Mouse (Mus musculus) regulatory T cell (primary cell): ENCODE measurements around the gene Stat5b.

Source experiments
- in situ Hi-C: fragments of 300-600 bp; cut with MboI, MseI; formaldehyde crosslinking; loops from one replicate; pipeline ENCODE4 v1.15.1; 2025; ENCODE audit warnings: high pct_unique_total_duplicates

Gene Stat5b

DNA sequence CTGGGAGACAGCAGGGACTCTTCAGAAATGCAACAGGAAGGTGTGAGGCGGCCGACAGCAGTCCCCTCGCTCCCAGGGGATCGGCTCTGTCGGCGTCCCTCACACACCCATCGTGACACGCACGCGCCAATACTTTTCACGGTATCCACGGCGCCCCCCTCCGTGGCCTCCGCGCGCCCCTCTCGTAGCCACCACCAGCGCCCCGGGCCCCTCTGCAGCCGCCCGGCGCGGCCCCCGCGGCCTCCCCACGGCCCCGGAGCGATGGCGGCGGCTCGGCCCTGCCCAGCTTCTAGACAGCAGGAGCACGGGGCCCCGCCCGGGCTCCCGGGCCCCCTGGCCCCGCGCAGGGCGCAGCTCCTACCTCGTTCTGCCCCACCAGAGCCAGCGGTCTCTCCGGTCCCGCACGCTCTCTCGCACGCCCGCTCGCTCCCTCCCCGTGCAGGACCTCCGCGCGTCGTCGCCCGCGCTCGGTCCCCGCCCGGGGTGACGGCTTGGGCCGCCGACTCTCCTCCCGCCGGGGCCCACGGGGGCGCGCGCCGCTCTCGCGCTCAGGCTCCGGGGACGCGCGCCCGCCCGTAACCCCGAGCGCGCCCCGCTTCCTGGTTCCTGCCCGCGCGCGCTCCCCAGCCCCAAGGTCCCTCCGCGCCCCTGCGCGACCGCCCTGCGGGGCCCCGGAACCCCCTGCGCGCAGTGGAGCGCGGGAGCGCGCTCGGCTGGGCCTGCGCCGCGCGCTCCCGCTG is at the start of gene Stat5b:
Stat5b (minus strand) TSS at position 687 of the 740 bp plus-strand sequence.
- in situ Hi-C loops = no loop called here

DNA sequence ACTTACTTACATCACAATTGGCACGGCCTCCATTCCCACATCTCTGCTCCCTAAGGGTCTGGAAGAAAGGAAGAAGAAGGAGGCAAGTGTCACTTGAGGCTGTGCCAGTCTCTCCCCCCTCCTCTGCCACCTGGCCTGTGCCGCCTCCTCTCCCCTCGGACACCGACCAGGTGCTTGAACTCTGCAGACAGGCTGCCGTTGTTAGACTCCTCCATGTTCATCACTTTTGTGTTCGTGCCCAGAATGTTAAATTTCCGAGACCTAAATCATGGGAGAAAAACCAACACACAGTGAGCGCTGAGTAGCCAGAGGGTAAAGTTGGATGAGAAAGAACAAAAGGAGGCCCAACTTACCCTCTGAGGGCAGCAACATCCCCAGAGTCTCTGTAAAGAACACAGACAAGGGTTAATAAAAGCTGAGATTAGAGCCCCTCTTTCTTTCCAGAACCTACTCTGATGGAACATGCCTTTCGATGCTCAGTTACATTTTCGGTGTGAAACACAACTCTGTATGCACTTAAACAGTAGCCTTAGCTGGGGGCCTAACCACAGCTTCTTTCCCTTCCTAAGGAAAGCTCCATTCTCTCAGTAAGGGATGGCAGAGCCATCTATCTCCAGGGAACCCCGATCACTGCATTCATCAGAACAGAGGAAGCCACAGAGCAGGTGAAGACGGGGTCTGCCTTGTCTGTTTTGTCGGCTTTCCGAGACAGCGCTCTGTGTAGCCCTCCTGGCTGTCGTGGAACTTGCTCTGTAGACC is 48.1 kb upstream of the Stat5b start:
- in situ Hi-C loops = no loop called here

DNA sequence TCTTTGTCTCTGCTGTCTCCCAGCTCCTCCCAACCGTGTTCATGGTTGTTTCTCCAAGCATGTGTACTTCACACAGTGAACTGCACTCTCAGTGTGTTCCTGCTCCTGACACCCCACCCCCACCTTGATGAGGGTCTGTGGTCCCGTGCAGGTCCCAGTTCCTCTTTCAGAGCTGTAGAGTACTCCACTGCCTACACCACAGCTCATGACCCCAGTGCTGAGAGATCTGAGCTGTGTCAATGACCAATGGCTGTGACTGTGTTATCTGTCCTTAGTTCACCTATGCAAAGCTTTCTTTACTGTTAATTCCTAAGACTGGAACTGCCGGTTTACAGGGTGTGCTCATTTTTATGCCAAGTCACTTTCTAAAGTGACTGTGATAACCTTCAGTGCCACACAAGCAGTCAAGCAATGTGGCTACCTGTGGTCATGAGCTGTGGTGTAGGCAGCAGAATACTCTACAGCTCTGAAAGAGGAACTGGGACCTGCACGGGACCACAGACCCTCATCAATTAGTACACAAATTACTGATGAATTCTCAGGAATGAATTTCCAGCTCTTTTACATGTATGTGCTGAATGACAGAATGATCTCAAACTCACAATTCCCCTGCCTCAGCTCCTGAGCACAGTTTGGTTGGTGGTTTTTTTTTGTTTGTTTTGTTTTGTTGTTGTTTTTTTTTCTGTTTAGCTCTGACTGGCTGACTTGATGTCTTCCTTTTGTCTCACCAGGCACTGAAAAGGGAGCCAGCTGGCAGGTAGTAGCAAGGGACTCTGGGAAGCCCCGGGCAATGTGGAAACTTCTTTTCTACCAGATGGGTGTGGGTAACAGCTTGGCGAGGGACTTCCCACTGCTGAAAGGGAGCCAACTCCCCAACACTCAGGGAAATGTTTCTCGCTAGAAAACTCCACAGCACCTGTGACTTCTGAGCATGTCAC is 47.0 kb upstream of the Stat5b start:
- in situ Hi-C loops = no loop called here

DNA sequence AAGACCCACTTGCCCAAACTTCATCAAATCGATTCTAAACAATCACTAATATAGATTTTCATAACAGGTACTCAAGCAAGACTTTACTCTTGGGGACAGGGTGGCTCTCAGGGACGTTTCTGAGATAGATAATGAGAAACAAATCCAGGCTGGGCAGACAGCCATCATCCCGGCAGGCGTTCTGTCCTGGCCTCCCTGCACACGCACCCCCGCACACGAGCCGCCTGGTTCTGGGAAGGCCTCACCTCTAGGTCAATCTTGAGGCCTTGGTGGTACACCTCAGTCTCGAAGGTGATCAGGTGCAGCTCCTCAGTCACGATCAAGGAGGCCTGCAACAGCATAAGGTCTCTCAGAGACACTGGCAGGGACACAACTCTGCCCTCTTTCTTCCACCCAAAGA is 45.6 kb upstream of the Stat5b start:
- in situ Hi-C loops = no loop called here

DNA sequence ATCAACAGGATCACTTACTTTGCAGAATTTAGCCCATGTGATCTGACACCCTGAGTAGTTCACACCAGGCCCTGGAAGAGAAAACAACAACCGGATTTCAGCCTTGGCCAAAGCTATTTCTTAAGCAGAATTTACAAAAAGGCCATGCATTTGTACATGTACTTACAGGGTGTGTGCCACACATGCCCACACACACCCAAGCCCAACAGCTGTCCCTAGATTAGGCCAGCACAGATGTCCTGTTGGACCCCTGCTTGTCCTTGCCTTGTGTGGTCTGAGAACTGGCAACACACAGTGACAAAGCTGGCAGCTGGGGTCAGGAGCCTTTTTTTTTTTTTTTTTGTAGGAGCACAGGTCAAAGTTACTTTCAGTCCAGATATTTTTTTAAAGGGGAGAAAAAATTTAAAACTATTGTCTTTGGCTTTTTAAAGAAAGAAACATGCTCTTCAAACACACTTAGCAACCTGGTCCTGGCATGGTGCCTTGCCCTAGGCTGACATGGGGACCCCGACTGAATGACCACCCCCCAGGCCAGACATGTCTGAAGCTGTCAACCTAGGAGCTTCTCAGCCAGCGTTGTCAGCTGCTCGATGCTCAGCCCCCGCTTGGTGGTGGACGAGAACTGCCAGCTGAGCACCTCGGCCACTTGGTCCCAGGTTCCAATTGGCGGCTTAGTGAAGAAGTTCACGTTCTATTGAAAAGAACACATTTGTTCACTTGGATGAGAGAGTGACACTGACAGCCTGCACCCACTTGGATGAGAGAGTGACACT is 43.8 kb upstream of the Stat5b start:
- in situ Hi-C loops = loop anchor here (5.0 kb wide), 1 partner anchor 163 kb away; no protein-coding TSS in a partner anchor

DNA sequence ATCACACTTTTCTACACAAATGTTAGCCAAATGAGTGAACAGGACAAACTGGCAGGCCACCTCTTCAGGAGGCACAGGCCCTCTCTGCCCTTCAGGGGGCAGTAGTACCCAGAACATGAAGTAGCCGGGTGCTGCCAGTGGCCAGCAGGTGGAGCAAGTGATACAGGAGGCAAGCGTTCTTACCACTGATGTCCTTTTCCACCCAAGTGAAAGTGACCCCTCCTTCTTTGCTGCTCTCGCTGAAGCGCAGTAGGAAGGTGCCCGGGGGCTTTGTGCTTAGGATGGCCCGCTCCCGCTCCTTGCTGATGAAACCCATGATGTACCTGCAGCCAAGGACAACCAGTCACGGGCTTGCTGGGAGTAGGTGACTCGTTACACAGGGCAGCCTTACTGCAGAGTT is 43.0 kb upstream of the Stat5b start:
- in situ Hi-C loops = loop anchor here (5.0 kb wide), 1 partner anchor 164 kb away; no protein-coding TSS in a partner anchor

DNA sequence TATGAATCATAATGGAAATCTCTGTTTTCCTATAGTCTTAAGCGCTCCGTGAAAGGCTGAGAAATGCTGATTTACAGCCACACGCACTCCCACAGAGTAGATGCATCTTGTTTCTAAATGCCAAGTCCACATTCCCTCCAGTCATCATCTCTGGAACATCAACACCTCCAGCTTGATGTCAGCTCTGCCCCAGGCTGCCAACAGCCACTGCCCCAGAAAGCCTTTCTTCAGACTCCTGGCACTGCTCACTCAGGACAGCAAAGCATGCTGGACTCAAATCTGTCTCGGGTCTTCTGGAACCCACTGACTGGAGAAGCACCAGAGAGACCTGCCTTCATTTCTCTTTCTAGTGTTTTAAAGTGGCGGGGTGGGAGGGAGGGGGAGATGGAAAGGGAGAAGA is 41.9 kb upstream of the Stat5b start:
- in situ Hi-C loops = loop anchor here (5.0 kb wide), 1 partner anchor 165 kb away; no protein-coding TSS in a partner anchor

DNA sequence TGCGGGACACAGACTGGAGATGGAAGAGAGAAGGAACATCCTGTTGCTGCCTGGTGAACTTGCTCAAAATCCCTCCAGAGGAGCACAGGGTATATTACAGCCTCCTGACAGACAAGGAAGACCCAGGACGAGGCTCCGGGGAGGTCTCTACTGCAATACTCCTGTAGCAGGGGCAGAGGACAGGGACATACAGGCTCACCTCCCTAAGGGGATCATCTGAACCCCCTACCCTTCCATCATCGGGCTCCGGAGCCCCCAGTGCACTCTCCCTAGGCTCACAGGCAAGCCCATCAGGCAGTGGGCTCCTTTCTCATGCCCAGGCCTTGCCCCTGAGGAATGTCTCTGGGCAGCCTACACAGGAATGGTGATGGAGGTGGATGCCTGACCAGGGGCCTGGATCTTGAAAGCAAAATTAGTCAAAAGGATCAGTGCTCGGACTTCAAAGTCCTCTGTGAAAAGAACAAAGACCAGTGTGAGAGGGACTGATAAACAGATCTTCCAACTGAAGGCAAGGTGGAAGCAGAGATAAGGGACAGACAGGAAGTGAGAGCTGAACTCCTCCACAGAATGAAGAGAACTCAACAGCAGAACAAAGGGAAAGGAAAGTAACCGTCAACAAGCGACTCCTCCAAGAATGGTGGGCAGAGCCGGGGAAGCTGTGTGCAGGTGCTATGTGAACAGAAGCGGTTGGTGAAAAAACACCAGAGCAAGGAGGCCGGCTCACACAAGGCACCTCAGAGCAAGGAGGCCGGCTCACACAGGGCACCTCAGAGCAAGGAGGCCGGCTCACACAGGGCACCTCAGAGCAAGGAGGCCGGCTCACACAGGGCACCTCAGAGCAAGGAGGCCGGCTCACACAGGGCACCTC is 41.0 kb upstream of the Stat5b start:
- in situ Hi-C loops = loop anchor here (5.0 kb wide), 1 partner anchor 166 kb away; no protein-coding TSS in a partner anchor

DNA sequence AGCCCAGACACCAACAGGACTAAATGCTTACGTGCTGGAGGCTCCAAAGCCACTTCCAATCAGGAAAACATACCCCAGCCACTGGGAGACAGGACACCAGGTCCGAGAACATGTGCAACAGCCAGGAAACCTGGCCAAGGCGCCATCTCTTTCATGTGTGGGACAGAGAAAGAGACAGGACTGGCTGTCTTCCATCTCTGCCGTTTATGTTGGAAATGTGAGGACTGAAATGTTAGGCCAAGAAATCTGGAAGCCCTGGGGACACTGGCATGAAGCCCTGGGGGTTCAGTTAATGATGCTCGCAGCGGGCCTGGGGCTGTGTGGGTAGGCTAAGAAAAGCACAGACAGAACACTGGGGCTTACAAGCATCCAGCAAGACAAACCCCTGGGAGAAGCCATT is 40.0 kb upstream of the Stat5b start:
- in situ Hi-C loops = loop anchor here (5.0 kb wide), 1 partner anchor 167 kb away; no protein-coding TSS in a partner anchor

DNA sequence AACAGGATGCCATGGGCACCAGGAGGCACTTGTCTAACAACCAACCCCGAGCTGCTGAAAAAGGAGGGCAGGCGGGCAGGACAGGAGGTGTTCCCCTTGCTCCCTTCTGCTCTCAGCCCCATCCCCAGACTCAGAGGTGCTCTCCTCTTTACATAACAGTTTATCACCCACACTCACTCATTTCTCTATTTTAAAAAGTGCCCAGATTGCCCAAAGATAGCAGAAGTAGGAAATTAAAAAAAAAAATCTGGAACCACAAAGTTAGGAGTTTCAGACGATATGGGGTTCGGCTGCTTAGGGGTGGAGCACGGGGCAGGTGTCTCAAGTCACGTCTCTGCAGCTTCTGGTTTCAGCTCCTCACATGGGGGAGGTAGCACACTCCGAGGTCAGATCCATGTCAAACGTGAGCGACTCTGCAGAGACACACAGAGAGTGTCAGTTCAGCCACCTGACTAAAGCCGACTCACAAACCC is 37.9 kb upstream of the Stat5b start:
- in situ Hi-C loops = no loop called here

DNA sequence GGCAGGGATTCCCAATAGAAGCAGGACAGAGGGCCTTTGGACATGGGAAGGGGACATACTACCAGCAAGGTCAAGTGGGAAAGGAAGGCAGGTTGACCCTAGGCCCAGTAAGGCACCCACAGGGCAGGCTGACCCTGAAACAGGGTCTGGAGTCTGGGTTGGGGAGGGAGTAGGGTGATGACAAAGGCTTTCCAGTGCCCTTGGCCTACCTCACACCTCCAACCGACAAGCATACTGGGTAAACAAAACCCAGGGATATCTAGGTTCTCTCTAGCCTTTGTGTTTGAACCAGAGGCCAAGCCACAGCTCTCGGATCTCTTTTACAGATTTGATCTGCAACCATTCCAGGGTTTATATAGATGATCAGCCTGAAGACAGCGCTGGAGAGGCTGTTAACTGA is 37.2 kb upstream of the Stat5b start:
- in situ Hi-C loops = no loop called here

DNA sequence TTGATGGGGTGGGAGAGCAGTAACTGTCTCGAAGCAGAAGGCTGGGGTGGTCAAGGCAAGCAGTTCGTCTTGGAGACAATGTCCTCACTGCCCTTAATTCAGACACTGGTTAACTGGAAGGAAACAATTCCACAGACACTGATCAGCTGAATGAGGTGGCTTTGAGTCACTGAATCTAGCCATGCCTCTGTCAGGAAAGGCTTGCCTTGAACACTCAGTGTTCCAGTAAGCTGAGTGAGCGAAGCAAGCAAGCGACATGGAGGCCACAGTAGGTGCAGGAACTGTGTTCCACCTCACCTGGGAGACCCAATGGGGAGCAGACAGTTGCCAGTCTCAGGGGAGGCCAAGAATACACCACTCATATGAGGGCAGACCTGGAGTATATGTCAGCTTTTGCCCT is 36.7 kb upstream of the Stat5b start:
- in situ Hi-C loops = no loop called here

DNA sequence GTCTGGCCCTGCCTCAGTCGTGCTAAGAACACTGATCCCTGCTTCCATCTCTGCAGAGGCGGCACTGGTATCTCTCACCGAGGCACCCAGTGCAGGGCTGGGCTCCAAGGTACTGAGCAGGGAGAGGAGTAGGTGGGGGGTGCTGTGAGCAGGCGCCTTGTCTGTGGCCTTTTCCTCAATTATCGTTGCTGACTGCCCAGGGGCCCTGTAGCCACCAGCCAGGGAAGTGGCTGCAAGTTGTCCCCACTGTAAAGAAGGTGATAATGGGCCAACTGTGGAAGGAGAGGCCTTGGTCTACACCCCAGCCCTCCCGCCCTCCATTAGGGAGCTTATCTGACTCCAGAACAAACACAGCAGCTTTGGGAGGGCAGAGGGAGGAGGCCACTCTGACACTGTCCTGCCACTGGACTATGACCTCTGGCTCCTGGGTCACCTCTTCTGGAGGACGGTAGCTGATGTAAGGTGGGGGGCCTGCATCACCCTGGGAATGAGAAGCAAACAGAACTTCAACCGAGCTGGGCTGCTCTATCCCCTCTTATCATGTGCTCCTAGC is 35.7 kb upstream of the Stat5b start:
- in situ Hi-C loops = no loop called here

DNA sequence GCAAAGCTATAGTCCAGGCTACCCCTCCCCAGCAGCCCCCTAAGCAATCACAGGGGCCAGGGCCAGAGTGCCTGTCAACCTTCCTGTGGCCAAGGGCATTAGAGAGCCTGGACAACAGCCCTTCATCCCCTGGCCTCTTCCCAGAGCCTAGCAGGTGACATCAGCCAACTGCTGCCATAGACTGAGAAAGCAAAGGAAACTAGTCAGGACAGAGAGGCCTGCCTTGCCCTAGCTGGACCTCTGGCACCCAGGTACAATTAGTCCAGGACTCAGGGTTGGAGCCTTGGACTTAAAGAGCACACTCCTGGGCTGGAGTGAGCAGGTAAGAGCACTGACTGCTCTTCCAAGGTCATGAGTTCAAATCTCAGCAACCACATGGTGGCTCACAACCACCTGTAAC is 34.9 kb upstream of the Stat5b start:
- in situ Hi-C loops = no loop called here

DNA sequence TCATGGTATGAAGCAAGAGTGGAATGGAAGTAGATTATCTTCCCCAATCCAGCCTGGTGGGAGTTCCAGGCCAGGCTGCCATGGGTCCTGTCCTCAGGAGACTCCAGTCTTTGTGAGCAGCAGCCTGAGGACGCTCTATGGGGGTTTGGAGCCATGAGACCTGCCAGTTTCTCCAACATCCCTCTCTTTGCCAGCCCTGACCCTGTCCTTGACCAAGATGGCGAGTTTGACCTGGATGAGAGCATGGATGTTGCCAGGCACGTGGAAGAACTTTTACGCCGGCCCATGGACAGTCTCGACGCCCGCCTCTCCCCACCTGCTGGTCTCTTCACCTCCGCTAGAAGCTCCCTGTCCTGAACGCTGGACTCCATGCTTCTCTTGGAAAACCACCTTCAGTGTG is 33.1 kb upstream of the Stat5b start:
- in situ Hi-C loops = loop anchor here (5.0 kb wide), 1 partner anchor 74 kb away; no protein-coding TSS in a partner anchor

DNA sequence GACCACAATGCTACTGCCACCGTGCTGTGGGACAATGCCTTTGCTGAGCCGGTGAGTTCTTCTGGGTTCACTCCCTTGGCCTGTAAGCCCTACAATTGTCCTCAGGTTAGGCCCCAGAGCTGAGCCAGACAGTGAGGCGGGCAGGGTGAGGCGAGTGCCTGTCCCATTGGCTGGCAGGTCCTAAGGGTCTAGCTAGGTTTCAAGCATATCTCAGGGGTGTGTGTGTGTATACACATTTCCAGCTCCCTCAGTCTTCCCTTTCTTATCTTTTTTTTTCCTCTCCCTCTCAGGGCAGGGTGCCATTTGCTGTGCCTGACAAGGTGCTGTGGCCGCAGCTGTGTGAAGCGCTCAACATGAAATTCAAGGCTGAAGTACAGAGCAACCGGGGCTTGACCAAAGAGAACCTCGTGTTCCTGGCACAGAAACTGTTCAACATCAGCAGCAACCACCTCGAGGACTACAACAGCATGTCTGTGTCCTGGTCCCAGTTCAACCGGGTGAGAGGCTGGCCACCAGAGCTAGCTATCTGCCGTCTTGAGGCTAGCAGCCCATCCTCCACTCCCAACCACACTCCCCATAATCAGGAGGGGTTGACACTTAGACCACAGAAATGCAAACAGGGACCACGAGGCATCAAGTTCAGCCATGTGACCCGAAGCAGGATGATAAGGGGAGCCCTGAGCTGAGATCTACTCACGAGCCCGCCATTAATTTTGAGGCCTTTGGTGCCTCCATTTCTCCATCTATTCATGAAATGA is 29.0 kb upstream of the Stat5b start:
- in situ Hi-C loops = loop anchor here (5.0 to 10.0 kb wide), 2 partner anchors 78 to 385 kb away; no protein-coding TSS in a partner anchor

DNA sequence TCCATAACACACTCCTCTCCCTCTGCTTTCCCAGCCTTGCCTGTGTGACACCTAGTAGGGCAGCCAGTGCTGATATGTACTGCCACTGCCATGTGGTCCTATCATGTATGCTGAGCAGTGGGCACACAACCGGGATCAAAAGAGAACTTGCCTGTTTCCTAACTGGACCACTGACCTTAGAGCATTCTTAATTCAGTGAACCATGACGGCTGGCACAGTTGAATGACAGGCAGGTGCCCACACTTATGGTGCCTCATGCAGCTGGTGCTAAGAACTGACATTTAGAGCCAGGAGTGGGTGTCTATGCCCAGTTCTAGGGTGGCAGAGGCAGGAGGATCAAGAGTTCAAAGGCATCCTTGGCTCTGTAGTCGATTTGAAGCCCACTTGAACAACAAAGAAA is 25.2 kb upstream of the Stat5b start:
- in situ Hi-C loops = loop anchor here (10.0 kb wide), 1 partner anchor 381 kb away; no protein-coding TSS in a partner anchor

DNA sequence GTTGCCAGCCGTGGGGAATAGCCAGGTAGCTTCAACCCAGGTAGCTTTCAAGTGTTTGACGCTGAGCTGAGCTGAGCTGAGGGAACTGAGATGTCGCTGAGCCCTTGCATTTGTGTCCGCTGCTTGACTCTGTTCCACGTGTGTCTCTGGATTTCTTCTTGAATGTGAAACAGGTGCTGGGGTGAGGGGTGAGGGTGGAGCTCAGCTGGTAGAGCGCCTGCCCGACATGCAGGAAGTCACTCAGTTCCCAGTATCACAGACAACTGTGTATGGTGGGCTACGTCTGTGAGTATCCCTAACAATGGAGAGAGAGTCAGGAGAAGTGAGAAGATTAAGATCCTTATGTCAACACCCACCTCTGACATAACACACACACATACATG is 20.4 kb upstream of the Stat5b start:
- in situ Hi-C loops = loop anchor here (5.0 to 10.0 kb wide), 2 partner anchors 74 to 376 kb away; no protein-coding TSS in a partner anchor
